Mouse (Mus musculus) liver, postnatal 0 days (tissue): Measurements from ENCODE around the gene Pdia6.

Source experiments
- CTCF ChIP-seq: sonication (generic); IDR thresholded peaks from 2 replicates; pipeline ENCODE4 v1.5.1; 2016; ENCODE audit warnings: antibody characterized with exemption, low read depth
- EP300 ChIP-seq: IDR thresholded peaks from 2 replicates; pipeline ENCODE4 v1.6.1; 2016; ENCODE audit warnings: antibody characterized with exemption, low read depth, mild to moderate bottlenecking

DNA sequence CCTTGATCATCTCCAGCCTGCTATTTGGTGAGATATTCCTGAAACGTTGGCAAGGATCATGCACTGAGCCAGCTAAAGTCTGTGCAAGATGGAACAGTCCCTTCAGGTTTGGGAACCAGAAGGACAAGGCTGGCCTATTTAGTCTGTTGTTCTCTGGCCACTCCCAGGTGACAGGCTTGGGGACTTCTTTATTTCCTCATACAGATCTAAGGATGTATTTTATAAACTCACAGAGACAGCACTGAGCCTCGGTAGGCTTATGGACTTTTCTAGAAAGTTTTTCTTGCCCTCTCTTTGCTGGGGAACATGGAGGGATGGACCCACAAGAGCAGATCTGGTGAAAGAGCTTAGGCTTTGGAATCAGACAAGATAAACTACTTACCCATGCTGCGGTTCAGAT, 62.9 kb downstream of the Pdia6 start, which contains the start of gene Atp6v1c2:
- TF ChIP-seq CTCF (no peak), EP300 (no peak)
